Mouse (Mus musculus): ENCODE data around the gene Kcnk2.

Kcnk2 gene

DNA sequence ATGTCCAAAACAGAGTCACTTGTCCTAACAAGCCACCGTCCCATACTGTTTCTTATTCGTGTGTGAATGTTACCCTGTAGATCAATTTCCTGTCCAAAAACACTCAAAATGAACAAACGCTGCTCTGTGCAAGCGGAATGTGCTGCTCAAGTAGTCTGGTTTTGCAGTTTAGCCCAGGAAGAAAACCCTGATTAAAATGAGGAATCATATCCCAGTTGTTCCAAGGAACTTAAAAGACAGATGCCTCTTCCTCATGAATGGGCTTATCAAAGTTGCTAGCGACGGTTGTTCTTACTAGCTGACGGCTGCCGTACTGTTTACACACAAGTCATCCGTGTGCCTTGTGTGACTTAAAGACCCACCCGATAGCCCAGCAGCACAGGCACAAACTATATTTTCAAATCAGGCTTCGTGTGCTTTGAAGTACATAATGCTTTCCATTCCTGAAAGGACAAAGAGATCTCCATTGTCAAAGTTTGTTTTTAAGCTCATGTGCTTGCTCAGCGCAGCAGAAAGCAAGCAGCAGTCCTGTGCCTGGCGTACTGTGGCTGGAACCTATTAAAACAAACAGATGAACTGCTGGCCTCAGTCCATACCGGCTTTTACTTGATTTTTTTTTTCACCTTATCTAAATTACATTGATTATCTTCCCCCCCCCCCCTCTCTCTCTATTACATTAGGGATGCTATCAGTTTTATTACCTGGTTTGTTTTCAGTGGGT, at the start of gene Kcnk2:
Gene Kcnk2 (minus strand): TSS at position 51 of the 721 bp plus-strand sequence.
- no peak for DNase-seq

DNA sequence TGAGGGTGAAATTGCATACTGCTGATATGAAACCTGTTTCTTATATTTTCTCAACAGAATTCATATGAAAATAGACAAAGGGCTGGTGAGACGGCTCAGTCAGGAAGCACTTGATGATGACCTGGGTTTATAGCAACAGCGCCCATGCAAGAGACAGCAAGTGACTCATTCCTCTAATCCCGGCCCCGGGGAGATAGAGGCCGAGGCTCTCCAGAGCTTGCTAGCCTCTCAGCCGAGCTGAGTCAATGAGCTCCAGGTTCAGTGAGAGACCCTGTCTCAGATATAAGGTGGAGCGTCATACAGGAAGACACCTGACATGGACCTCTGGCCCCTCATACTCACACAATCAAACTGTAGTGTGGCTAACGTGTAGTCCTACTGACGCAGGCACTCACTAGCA, 38.7 kb upstream of the Kcnk2 start:
- no peak for DNase-seq

DNA sequence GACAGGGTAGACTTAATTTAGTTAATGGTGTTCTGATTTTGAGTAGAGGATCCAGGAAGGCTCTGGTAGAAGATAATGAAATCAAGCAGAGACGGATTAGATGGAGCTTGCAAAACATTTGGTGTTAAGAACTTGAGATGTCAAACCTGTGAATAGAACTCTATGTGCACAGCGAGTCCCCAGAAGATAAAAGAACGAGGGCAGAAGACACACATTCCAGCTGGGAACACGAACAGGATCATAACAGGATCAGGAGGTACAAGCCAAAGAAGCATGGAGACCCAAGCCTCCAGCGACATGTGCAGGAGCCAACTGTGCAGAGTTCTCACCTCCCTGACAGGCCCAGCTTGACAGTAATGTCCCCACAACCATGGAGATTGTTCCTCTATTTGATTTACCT, 35.1 kb upstream of the Kcnk2 start:
- DNase-seq, result no peak

DNA sequence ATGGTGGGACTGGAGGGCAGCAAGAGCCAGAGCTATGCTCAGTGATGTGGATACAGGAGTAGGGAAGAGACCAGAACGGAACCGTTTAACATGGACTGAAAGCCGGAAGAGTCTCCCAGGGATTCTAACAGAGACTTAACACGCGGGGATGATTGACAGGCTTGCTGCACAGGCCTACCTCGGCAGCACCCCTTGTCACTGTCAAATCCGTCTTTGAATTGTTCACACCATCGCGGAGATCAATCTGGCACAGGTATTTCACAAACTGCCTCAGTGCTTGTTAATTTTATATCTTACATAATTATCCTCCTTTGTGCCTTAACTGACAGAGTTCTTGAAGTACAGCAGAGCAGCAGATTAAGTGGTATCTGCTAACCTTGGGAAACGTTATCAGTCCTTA, 33.4 kb upstream of the Kcnk2 start:
- no peak for DNase-seq

DNA sequence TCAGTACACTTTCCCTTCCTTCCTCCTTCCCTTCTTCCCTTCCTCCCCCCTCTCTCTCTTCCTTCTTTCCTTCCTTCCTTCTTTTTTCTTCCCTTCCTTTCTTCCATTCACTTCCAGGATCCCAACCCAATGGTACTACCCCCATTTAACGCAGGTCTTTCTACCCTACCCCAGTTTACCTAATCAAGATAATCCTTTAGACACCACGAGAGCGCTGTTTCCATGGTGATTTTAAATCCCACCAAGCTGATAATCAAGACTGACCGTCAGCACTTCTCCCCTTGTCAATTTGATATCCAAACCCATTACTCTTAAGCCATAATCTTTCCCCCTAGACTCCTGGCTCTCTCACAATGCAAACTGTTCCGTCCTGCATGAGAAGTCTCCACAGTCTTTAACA, 29.4 kb upstream of the Kcnk2 start:
- no peak for DNase-seq

DNA sequence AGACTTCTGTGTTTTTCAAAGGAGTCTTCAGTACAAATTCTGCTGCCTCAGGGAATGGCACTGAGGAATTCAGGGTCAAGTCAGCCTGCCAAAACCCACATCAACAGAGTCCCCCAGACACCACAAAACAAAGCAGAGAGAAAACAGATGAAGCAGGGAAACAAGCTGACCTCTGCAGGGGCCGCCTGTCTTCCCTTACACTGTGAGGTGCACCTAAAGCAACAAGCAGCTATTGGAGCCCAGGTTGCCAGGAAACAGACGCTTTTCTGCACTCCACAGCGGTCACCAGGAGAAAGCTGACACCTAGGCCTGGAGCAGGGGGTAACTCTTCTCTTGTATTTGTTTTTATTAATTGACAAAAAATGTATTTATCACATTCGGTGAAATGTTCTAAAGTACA, 28.5 kb upstream of the Kcnk2 start:
- no peak for DNase-seq

DNA sequence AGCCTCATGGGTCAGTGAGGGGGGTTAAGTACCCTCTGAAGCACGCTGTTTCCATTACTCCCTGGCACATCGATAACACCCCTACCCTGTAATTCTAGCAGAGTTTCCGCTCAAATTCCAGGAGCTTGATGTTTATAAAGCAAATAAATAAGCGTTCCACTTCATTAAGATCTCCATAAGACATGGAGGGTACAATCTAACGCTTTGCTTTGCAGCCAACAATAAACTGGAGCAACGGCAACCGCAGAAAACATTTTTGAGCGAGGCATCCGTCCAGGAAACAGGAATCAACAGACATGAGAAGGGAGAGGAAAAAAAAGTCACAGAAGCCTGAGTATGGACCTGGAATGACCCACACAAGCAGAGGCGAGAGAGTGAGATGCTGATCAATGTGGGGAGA, 27.5 kb upstream of the Kcnk2 start:
- peak; percentile 25 to 53 for DNase-seq

DNA sequence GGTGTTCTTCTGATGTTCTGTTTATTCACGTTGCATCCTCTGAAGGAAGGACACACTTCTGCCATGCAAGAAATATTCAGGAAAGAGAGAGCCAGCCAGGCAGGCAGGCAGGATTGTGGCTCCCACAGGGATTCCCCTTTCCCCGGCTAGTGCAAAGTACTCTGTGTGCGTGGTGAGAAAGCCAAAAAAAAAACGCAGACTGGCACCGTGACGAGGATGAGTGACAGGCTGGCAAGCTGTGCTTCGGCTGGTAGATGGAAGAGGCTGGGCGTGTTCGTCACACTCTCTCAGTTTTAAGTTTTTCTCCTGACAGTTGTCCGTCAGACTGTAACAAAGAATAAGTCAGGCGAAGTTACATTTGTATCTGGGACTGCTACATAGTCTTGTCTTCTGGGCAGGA, 24.2 kb upstream of the Kcnk2 start:
- DNase-seq, result no peak

DNA sequence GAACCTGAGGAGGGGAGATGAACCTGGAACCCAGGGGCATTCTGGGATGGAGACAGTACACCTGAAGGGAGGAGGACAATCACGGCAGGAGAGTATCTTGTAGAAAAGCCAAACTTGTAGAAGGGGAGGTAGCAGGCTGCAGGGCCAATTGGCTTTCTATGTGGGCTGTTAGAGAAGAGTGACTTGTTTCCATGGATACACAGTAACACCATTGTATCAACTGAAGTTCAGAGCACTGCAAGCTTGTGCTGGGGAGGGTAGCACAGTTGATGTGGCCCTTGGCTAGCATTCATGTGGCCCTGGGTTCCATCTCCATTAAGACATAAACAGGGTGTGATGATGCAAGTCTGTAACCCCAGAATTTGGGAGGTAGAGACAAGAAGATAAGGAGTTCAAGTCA, 17.8 kb upstream of the Kcnk2 start:
- DNase-seq, result no peak

DNA sequence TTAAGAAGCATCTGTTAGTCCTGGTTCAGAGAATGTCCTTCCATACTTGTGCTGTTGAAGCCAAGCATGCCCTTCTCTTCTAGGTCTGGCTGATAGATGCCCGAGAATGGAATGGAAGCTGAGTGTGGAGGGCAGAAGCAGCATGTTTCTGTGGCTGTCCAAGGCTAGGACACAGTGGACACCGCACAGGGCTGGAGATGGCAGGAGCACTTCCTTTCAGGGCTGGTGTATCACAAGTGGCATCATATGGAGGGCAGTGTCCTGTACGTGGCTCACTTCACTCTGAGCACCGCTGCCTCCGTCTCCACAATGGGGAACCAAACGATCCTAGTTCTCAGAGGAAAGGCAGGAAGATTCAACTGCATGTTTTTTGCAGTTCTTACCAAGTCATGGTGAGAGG, 7.8 kb upstream of the Kcnk2 start:
- no peak for DNase-seq

DNA sequence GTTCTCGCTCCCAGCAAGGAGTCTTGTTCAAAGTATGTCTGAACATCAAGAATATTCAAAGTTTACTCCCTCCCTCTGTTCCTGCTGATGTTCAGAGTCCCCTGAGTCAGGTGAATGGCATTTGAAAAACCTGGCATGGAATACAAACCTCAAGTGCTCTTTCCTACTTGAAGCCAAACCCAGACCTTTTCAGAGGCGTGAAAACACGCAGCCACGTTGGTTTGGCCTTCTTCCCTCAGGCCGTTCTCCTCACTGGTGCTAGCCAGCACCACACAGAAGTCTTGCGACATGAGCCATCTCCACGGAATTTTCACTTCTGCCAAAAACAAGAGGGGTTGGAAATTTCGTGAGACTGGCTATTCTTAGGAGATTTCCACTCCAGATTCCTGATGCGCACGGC, 3.1 kb upstream of the Kcnk2 start:
- peak; percentile 55 to 76 for DNase-seq

DNA sequence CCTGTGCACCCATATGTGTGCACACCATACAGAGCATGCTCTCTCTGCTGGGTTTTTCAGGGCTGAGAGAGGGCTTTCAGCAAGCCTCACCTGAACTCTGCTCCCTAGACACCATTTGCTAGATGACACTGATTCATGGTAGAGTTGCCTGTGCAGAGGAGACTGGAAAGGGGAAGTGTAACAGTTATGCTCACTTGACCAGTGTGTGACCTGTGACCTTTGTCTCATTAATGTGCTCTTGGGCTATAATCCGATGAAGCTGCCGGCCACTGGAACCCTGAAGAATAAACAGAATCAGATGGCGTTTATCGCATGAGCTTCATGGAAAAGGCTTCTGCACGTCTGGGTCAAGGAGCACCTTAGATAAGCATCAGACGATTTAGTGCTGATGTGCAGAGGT, 1.5 kb upstream of the Kcnk2 start:
- DNase-seq, result no peak

DNA sequence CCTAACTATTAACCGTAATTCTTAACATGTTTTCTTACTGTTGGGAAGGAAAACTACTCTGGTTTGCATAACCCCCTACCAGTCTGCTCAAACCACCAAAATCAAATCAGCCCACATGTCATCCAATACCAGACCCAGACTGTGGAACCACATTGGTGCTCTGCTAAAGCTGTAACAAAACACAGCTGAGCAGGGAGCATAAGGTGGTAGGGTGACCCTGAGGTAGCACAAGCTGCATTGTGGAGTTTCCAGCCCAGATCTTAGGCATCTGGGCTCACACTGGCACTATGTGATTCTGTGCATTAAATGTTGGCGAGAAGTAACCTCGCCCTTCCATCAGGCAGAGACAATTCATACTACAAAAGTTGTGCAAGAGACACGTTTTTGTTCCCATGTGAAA, 1.1 kb upstream of the Kcnk2 start:
- no peak for DNase-seq

DNA sequence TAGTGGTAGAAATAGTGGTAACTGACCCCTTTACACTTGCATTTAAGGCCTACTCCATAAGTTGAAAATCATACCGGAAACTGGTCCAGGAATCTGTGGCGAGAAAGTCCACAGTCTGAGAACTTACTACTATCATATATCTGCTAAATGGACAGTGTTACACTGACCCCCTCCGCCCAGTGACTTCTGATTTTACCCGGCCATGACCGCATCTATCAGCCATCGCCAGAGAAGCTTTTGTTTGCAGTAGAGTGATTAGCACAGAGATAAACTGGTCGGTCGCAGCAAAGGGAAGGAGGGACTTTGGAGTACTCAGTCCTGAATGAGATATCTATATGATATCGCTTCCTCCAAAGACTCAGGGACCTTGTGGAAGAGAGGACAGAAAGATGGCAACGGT, 15.2 kb downstream of the Kcnk2 start:
- no peak for DNase-seq

DNA sequence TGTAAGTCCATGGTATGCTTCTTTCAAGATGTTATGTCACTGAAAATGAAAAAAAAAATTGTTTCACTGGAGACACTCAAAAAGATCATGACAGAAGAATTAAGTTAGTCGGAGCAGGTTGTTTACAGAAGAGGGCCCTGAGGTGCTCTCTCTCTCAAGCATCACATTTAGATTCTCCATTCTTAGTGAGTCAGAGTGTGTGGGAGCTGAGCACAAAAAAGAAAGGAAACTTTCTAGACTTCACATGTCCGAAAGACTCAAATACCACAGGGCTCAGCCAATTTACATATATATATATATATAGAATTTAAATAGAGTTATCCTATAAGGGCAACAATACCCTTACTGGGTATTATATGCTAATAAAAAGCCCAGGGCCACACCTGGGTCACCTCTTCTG, 15.9 kb downstream of the Kcnk2 start:
- DNase-seq, result no peak

DNA sequence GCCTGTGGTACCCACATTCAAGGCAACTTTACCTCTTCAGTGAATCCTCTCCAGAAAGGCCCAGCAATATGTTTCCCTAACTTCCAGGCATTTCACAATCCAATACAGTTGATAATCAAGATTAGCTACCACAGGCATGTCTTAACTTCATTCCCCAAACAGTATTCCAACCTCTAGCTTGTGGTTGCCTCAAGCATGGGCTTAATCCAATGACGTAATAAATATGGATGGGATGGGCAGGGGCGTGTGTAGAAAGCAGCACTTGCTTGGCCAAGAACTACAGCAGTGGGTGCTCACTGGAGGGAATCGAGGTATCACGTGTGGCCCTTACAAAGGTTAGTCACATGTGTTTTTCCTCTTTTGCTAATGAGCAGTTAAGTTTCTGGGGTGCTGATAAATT, 34.4 kb downstream of the Kcnk2 start:
- DNase-seq, result no peak

DNA sequence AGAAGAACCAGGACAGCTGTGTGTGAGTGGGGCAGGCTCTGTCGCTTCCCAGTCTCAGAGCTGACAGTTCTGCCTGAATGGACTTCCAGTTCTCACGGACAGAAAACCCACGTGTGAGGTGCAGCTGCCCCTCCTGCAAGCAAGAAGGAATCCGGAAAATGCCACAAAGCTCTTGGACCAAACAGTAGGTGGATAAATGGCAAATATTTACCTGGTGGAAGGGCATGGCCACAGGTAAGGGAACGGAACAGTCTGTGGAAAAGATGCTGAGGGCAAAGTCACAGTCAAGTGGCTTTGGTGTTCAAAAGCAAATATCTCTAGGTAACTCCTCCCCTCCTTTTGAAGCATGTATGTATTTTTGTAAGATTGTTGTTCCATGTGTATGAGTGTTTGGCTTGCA, 37.9 kb downstream of the Kcnk2 start:
- DNase-seq, result peak in 1 of 2 experiments; percentile 35

DNA sequence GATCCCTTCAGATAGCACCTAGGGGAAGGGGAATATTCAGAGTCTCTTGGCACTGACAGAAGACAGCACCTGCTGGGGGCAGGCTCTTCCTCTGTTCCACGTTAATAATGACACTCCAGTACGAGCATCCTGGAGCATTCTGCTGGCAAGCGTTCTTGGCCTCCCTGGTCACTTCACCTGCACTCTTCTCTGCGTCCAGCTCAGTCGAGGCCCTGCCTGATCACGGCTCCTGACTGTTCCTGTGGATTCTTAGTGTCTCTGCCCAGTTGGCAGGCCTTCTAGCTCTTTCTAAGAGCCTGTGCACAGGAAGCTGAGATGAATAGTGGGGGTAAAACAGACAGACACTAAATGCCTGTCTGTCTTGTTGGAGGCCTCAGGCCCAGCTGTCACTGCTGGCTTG, 39.5 kb downstream of the Kcnk2 start:
- no peak for DNase-seq

DNA sequence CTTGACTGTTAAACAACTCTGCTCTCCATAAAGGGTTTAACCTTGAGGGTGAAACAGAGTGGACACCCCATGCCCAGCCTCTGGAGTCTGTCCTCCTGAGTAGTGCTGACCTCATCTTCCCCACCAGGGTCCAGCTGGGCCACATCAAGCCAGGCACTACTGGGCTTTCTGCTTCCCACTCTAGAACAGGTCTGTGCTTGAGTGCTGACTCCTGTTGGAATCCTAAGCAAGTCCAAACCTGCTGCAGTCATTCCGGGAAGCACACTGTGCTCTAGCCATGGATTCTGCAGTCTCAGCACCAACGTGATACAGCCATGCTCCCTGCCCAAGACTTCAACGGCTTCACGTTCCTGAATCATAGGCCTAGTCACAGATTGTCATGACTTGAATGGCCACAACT, 42.4 kb downstream of the Kcnk2 start:
- DNase-seq, result no peak

DNA sequence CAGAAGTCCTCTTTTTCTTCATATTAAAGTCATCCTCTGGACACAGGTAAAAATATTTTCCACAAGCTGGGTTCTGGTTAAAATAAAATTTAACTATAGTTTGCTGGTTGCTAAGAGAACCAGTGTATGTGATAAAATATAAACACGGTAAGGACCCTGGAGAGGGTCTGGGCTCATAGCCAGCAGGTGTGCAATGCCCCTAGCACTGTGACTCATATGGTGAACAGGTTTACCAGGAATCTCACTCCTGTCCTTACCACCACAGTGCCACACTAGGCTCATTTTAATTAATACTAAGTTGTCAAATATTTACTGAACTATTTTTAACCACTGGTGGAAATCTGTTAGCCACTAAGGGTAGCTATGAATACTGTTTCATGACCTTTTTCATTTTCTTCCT, 48.2 kb downstream of the Kcnk2 start:
- peak; percentile 68 to 83 for DNase-seq

DNA sequence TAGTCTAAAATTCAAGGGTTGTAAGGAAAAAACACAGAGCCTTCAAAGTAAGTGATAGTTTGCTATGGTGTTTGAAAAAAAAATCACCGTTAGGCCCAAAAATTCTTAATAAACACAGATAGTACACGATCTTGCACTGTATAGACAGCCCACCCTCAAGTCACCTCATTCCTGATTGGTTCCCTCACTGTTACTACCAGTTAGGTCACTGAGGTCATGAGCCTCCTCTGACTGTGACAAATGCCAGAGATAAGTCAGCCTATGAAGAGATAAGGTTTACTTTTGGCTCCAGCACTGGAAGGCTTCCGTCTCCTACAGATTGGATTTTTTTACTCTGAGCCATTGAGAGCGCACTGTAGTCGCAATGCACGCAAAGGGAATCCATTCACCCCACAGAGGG, 50.3 kb downstream of the Kcnk2 start:
- DNase-seq, result no peak

DNA sequence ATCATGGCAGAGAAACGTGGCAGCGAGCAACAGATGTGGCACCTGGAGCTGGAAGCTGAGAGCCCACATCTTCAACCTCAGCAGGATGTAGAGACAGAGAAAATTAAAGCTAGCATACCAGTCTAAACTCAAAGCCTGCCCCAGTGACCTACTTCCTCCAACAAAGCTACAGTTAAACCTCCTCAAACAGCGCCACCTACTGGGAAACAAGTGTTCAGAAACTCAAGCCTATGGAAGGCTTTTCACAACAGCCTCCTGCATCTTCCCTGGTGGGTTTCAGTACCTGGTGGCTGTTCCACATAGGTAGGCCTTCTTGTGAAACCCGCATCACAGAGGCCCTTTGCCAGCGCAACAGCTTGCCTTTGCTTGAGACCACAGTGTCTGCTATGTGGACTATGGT, 52.9 kb downstream of the Kcnk2 start:
- DNase-seq, result no peak

DNA sequence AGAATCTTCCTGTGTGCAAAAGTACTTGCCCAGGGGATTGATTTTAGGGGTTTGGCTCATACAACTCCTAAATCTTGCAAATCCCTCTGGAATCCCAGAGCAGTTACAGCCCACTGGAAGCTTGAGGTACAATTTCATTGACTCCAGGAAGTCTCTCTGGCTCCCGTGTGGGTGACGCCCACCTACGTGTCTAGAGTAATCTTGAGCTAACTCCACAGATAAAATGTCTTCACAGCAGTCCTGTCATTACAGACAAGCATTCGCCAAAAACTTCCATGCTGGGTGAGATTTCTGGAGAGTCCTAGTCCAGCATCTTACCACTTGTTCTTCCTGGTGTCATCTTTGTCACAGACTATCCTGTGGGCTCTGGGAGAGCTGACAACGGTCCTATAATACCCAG, 56.9 kb downstream of the Kcnk2 start:
- DNase-seq, result no peak

DNA sequence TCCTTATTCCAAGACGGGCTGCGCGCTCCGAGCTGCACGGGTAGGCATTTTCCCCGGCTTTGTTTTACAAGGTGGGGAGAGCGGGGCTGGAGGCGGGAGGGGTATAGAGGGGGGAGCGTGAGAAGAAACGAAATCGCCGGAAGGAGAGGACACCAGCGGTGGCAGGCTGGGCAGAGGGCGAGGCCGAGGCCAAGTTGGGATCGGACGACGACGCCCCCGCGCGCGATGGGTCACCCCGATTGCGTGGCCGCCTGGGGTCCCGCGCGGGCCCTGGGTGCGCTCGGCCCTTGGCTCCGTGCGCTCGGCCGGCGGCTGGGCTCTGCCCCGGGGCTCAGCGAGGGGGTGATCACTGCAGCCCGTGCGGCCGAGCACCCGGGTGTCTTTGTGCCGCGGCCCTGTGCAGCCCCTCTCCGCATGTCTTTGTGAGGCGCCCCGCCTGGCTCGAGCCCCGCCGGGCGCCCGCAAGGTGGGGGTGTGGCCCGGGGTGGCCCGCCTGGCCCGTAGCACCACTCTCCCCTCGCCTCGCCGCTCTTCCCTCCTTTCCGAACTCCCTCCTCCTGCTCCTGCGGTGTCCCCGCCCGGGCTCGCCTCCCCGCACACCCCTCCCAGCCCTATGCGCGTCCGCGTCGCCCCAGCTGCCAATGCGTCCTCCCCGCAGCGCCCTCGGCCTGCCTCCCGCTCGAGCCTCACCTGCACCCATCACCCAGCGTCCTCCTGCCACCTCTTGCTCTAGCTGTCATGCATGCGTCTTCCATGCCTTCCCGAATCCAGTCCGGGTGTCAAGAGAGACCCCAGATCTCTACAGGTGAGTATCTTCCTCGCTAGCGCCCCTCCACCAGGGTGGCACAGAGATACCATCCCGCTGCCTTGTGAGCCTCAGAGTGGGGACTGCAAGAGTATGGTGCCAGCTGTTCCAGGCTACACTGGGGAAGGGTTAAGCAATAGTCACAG, 58.5 kb downstream of the Kcnk2 start:
- peak; percentile 34 to 59 for DNase-seq
